Mouse (Mus musculus): ENCODE data around the gene Klf13. TPM values are rescaled to one million over a fixed set of nuclear protein-coding genes. Genes with fewer than 3 reads are reported as not detected.

The Klf13 gene
- polyA plus RNA-seq (2015; fragmentation: Nextera tagmentation; extraction: Ambion mirVana) = 15.3 and 15.6 TPM in 2 replicates

DNA sequence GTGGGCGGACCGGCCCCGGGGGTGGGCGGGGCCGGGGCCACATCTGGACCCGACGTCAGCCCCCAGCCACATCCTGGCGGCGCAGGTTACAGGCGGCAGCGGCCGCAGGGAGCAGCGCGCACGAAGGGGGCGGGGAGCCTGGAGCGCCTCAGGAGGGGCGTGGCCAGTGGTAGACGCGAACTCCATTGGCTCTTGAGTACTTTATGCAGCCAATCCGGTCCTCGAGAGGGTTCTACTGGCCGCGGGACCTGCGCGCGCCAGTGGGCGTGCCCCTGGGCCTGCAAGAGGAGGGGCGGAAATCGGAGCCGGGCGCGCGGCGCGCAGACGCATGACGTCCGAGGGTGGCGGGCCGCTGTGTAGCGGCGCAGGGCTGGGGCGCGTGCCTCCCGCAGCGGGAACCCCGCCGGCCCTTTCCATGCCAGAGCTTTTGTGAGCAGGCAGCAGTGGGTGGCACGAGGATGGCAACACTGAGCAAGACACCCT, at the start of gene Klf13:
Gene Klf13 (minus strand): TSS at position 2 of the 483 bp plus-strand sequence.
- Histone ChIP-seq H3K36me3 (replicated peaks) (no peaks in the 10 kb centered on the region), H3K27ac (replicated peaks) (peak within 1 kb of the TSS; percentile 95), H3K4me3 (replicated peaks) (peak within 1 kb of the TSS; percentile 91), H3K4me1 (replicated peaks) (peaks cover 75% of the 10 kb centered on the region), H3K4me2 (peak within 1 kb of the TSS; percentile 100), H3K27me3 (no peaks in the 10 kb centered on the region), H3K9ac (peak within 1 kb of the TSS; percentile 97), H3K9me3 (replicated peaks) (no peaks in the 10 kb centered on the region)
- WGBS (ENCODE audit: insufficient replicate concordance) = under 1% methylated on average over 50 of the region's 50 CpGs
- ATAC-seq (ENCODE audit: insufficient read depth) = peak; percentile 84

DNA sequence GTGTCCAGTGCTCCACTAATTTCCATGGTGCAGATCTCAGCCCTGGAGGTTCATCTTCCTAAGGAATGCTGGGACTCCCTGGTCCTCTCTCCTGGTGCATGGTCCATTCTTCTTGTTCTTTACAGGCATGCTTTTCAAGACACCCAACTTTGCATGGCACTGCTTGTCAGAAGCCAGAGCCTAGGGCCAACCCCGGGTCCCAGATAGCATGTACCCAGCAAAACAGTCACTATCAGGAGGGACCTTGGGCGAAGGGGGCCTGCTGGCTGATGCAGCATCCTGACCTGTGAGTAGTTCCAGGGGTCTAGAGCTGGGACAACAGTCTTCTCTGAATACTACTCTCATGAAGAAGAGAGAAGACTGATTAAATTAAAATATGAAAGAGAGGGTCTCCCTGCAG, 49.7 kb upstream of the Klf13 start:
- Histone ChIP-seq H3K9ac (no peak overlapping the region), H3K27me3 (no peaks in the 10 kb centered on the region), H3K4me2 (no peak overlapping the region), H3K4me3 (replicated peaks) (no peak overlapping the region), H3K27ac (replicated peaks) (0 out of 2 replicates have a peak overlapping the region, but pooled peaks have one; percentile 14), H3K4me1 (replicated peaks) (peaks cover 98% of the 10 kb centered on the region), H3K36me3 (replicated peaks) (no peaks in the 10 kb centered on the region), H3K9me3 (replicated peaks) (no peaks in the 10 kb centered on the region)
- ATAC-seq (ENCODE audit: insufficient read depth) = no peak
- 70% methylated on average over 2 of the region's 2 CpGs for WGBS (ENCODE audit: insufficient replicate concordance)

DNA sequence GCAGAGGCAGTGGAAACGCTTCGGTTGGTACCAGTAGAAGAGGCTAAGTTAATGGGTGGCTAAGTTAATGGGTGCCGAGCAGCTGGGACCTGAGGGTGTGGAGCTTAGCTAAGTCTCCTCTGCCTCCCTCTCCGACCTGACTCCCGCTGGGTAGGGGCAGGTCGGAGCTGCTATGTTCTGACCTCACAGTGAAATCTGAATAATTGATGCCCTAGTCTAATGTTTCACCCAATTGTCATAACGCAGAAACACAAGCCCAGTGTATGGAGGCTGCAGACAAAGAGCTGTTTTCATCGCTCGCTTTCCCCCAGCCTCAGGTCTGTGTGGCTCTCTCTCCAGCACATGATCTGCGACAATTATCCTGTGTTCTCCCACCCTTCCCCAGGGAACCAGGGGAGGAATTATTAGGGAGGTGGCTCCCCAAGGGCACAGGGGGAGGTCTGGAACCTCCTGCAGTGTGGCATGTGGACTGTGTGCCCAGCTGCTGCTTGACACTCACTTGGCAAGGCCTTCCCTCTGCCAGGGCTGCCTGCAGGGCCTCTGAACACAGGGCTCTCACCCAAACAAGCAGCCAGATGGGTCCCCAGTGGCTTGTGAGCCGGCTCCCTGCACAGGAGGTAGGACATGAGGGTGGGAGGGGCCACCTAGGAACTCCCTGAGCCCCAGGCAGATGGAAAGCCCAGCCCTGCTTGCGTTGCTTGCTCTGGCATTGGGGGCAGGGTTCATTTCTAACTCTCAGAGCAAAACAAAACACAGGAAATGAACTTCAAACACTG, 47.9 kb upstream of the Klf13 start:
- no peak overlapping the region for H3K4me2 ChIP-seq
- no peaks in the 10 kb centered on the region for H3K9me3 ChIP-seq (replicated peaks)
- WGBS (ENCODE audit: insufficient replicate concordance) = 66% methylated on average over 12 of the region's 12 CpGs
- no peak overlapping the region for H3K9ac ChIP-seq
- H3K36me3 ChIP-seq (replicated peaks) = no peaks in the 10 kb centered on the region
- H3K4me1 ChIP-seq (replicated peaks) = peaks cover 90% of the 10 kb centered on the region
- ATAC-seq (ENCODE audit: insufficient read depth) = 0 out of 2 replicates have a peak, but pooled peaks have one; percentile 8
- H3K27ac ChIP-seq (replicated peaks) = no peak overlapping the region
- H3K27me3 ChIP-seq = no peaks in the 10 kb centered on the region
- no peak overlapping the region for H3K4me3 ChIP-seq (replicated peaks)

DNA sequence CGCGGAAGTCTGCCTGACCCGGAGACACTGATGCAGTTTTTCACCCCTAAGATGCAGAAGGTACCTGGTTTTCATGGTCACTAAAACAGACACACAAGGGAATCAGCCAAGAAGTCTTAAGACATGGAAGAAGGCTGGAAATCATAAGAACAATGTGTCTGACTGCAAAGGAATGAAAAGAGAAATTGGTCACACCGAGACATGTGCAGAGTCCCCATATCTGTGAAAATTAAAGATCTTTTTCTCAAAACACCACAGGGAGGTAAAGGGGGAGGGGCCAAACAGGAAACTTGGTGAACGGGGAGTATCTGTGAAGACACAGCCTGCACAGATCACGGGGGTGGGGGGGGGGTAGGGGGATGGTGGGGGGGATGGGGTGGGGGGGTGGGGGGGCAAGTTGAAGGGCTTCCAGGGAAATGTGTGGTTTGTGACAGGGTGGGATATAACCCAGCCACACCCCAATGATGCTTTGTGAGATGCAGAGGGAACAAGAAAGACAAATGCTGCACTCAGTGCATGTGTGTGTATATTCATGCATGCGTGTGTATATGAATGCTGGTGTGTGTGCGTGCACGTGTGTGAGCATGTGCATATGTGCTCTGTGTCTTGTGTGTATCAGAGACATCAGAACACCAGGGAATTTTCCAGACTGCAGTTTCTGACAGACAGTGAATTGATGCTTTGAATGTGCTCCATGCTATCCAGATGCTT, 47.1 kb upstream of the Klf13 start:
- Histone ChIP-seq H3K9ac (no peak overlapping the region), H3K27me3 (no peaks in the 10 kb centered on the region), H3K4me2 (no peak overlapping the region), H3K36me3 (replicated peaks) (no peaks in the 10 kb centered on the region), H3K27ac (replicated peaks) (no peak overlapping the region), H3K9me3 (replicated peaks) (no peaks in the 10 kb centered on the region), H3K4me3 (replicated peaks) (no peak overlapping the region), H3K4me1 (replicated peaks) (peaks cover 84% of the 10 kb centered on the region)
- 57% methylated on average over 9 of the region's 9 CpGs for WGBS (ENCODE audit: insufficient replicate concordance)
- no peak for ATAC-seq (ENCODE audit: insufficient read depth)

DNA sequence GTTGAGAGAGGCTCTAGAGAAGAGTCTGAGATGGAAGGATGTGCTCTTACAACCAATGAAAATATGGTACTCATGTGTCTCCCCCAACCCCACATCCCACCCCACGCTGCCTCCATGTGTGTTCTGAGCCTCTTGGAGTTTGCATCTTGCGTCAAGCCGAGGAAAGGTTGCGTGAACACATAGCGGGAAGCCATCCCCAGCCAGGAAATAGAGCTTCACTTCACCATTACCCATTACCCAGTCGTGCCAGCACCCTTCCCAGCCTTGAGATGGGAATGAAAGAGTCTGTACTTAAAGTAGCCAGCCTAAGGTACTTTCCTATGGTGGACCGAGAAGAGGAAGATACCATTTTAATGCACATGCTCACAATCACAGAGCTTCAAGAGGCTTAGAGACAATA, 46.6 kb upstream of the Klf13 start:
- peaks cover 78% of the 10 kb centered on the region for H3K4me1 ChIP-seq (replicated peaks)
- no peak overlapping the region for H3K4me3 ChIP-seq (replicated peaks)
- H3K27ac ChIP-seq (replicated peaks) = peak overlapping the region; percentile 36; the same call in 1 of the 2 replicates
- no peaks in the 10 kb centered on the region for H3K27me3 ChIP-seq
- no peaks in the 10 kb centered on the region for H3K36me3 ChIP-seq (replicated peaks)
- no peak overlapping the region for H3K4me2 ChIP-seq
- H3K9me3 ChIP-seq (replicated peaks) = no peaks in the 10 kb centered on the region
- 73% methylated on average over 7 of the region's 7 CpGs for WGBS (ENCODE audit: insufficient replicate concordance)
- no peak overlapping the region for H3K9ac ChIP-seq
- no peak for ATAC-seq (ENCODE audit: insufficient read depth)

DNA sequence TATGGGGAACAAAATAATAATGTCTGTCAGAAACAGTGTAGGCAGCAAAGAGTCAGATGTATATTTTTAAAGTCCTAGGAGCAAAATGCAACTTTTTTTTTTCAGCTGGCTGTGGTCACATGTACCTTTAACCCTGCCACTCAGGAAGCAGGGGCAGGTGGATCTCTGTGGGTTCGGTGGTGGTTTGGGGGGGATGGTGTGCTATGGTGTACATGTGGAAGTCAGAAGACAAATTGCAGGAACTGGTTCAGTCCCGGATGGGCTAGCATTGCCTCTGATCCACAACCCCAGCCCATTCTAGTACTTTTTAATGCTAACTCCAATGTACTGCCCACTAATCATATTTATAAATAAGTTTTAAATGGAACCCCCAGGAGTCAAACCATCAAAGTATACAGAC, 45.6 kb upstream of the Klf13 start:
- Histone ChIP-seq H3K4me2 (no peak overlapping the region), H3K4me1 (replicated peaks) (peaks cover 68% of the 10 kb centered on the region), H3K9ac (no peak overlapping the region), H3K4me3 (replicated peaks) (no peak overlapping the region), H3K27me3 (no peaks in the 10 kb centered on the region), H3K27ac (replicated peaks) (no peak overlapping the region), H3K36me3 (replicated peaks) (no peaks in the 10 kb centered on the region), H3K9me3 (replicated peaks) (no peaks in the 10 kb centered on the region)
- 21% methylated on average over 2 of the region's 2 CpGs for WGBS (ENCODE audit: insufficient replicate concordance)
- no peak for ATAC-seq (ENCODE audit: insufficient read depth)

DNA sequence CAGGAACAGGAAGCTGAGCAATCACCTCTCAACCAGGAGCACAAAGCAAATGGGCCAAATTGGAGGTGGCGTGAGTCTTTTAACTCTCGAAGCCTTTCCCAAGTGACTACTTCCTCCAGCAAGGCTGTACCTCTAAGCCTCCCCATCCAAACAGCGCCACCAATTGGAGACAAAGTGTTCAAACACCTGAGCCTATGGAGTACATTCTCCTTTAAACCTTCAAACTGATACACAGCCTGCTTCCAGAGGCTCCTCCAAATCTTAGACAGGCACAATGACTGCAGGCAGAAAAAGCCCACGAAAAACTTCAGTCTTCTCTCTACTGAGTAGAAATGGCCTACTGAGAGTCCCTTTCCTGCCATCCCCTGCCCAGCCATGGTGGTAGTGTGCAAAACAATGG, 38.9 kb upstream of the Klf13 start:
- Histone ChIP-seq H3K4me3 (replicated peaks) (no peak overlapping the region), H3K4me1 (replicated peaks) (peaks cover 31% of the 10 kb centered on the region), H3K9ac (no peak overlapping the region), H3K36me3 (replicated peaks) (no peaks in the 10 kb centered on the region), H3K27ac (replicated peaks) (no peak overlapping the region), H3K4me2 (no peak overlapping the region), H3K9me3 (replicated peaks) (no peaks in the 10 kb centered on the region), H3K27me3 (no peaks in the 10 kb centered on the region)
- no peak for ATAC-seq (ENCODE audit: insufficient read depth)
- WGBS (ENCODE audit: insufficient replicate concordance) = 87% methylated on average over 4 of the region's 4 CpGs

DNA sequence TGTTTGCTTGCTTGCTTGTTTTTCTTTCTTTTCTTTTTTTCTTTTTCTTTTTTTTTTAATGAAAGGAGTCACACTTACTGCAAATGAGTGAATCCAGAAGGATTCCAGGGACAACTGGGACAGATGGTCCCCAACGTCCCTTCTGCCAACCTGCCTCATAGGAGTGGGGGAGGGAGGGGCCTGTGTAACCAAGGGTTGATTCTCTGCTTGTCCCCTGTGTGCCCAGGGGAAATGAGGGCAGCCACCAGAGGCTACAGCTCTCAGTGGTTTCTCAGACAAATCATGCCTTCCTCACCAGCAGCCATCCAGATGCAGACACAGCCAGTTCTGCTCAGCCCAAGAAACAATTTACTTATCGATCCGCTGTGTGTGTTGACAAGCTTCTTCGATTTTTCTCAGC, 32.3 kb upstream of the Klf13 start:
- H3K4me2 ChIP-seq = no peak overlapping the region
- no peak overlapping the region for H3K27ac ChIP-seq (replicated peaks)
- ATAC-seq (ENCODE audit: insufficient read depth) = no peak
- no peak overlapping the region for H3K9ac ChIP-seq
- H3K4me1 ChIP-seq (replicated peaks) = peaks cover 34% of the 10 kb centered on the region
- H3K9me3 ChIP-seq (replicated peaks) = no peaks in the 10 kb centered on the region
- no peaks in the 10 kb centered on the region for H3K36me3 ChIP-seq (replicated peaks)
- 71% methylated on average over 4 of the region's 4 CpGs for WGBS (ENCODE audit: insufficient replicate concordance)
- 0 out of 2 replicates have a peak, but pooled peaks cover 3% of the 10 kb centered on the region for H3K27me3 ChIP-seq
- H3K4me3 ChIP-seq (replicated peaks) = no peak overlapping the region

DNA sequence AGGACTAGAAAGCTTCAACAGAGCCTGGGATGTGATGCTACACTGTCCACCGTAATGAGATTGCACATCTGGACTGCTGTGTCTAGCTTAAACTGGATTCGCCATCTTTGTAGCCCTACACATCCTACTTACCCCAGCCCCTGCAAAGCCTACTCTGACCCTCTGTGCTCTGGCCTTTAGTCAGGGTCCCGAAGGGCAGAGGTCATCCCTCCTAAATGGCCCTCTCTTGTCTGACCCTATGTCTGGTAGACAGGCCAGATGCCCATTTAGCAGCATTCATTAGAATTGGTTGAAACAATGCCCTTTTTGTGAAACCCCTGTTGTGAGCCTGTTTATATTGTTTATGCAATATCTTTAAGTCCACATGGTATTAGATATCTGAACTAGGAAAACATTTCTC, 31.2 kb upstream of the Klf13 start:
- no peak for ATAC-seq (ENCODE audit: insufficient read depth)

DNA sequence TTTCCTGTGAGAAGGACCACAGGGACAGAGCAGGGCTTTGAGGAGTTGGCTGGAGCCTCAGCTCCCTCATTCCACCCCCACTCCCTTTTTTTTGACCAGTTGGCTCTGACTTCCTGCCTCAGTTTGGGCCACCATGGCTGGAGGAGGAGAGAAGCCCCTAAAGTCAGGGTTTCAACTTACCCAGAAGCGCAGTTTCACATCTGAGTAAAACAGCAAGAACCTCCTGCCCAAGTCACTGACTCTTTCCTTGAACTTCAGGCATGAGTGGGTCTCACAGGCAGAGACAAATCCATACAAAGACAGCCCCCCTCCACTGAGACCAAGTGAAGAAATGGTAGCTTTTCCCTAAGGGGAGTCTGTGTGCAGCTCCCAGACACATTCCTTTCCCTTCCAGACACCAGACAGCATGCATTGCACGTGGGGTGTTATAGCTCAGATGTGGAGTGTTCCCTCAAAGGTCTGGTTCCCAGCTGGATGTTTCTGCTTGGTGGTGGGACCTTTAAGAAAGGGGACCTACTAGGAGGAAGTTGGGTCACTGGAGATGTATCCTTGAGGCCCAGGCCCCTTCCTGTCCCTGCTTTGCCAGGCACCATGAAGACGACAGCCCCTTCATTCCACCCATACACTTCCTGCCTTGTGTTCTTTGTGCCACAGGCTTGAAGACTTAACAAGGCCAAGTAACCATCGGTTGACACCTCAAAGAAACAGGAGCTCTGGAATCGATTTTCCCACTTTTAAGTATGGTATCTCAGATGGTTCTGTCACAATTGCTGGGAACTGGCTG, 27.1 kb upstream of the Klf13 start:
- 52% methylated on average over 5 of the region's 5 CpGs for WGBS (ENCODE audit: insufficient replicate concordance)
- H3K4me3 ChIP-seq (replicated peaks) = no peak overlapping the region
- H3K27ac ChIP-seq (replicated peaks) = no peak overlapping the region

More for the DNA sequence above, 31.2 kb upstream of the Klf13 start:
- no peaks in the 10 kb centered on the region for H3K9me3 ChIP-seq (replicated peaks)
- WGBS (ENCODE audit: insufficient replicate concordance) = 76% methylated on average over 3 of the region's 3 CpGs
- H3K4me2 ChIP-seq = no peak overlapping the region
- H3K36me3 ChIP-seq (replicated peaks) = no peaks in the 10 kb centered on the region
- no peak overlapping the region for H3K4me3 ChIP-seq (replicated peaks)
- H3K27ac ChIP-seq (replicated peaks) = no peak overlapping the region
- no peak overlapping the region for H3K9ac ChIP-seq
- H3K27me3 ChIP-seq = 0 out of 2 replicates have a peak, but pooled peaks cover 5% of the 10 kb centered on the region
- H3K4me1 ChIP-seq (replicated peaks) = peaks cover 42% of the 10 kb centered on the region

More for the DNA sequence above, 27.1 kb upstream of the Klf13 start:
- no peaks in the 10 kb centered on the region for H3K9me3 ChIP-seq (replicated peaks)
- no peak overlapping the region for H3K9ac ChIP-seq
- H3K27me3 ChIP-seq = 0 out of 2 replicates have a peak, but pooled peaks cover 5% of the 10 kb centered on the region
- no peak for ATAC-seq (ENCODE audit: insufficient read depth)
- peaks cover 30% of the 10 kb centered on the region for H3K4me1 ChIP-seq (replicated peaks)
- no peak overlapping the region for H3K4me2 ChIP-seq
- H3K36me3 ChIP-seq (replicated peaks) = no peaks in the 10 kb centered on the region
